Mouse (Mus musculus) embryo, embryonic 11.5 days (tissue): ENCODE measurements around the gene Ube2s.
"Not testable (repeated sequence)": the region's sequence is repeated elsewhere in the genome, so short reads cannot be mapped to it uniquely, and the experiment has no call there.

Source experiments
- DNase-seq: peaks from one replicate; pipeline ENCODE4 v3.0.0-alpha.2; 2012; ENCODE audit warnings: low read depth, low spot score

Gene Ube2s

GRCm38 (mm10) chr7:4821690-4822089 is 9.3 kb upstream of the Ube2s start:
- no peak for DNase-seq

GRCm38 (mm10) chr7:4820925-4821324 is 8.5 kb upstream of the Ube2s start:
- not testable (repeated sequence) for DNase-seq

- no peak for DNase-seq
Measured at GRCm38 (mm10) chr7:4816559-4816958, 4.2 kb upstream of the Ube2s start.

- DNase-seq = no peak
Measured at GRCm38 (mm10) chr7:4813105-4813791, 858 bp upstream of the Ube2s start.

GRCm38 (mm10) chr7:4811842-4812302 is 518 bp downstream of the Ube2s start:
- no peak for DNase-seq

- not testable (repeated sequence) for DNase-seq
Measured at GRCm38 (mm10) chr7:4811131-4811530, 1.3 kb downstream of the Ube2s start.

GRCm38 (mm10) chr7:4806716-4807115 is 5.7 kb downstream of the Ube2s start:
- DNase-seq = no peak

GRCm38 (mm10) chr7:4802247-4802646 is 10.1 kb downstream of the Ube2s start:
- no peak for DNase-seq

- no peak for DNase-seq
Measured at GRCm38 (mm10) chr7:4795767-4796433, 16.5 kb downstream of the Ube2s start.

GRCm38 (mm10) chr7:4794631-4795168 is 17.7 kb downstream of the Ube2s start:
- no peak for DNase-seq

GRCm38 (mm10) chr7:4793674-4794073 is 18.7 kb downstream of the Ube2s start:
- DNase-seq = no peak

GRCm38 (mm10) chr7:4793248-4793647 is 19.1 kb downstream of the Ube2s start:
- DNase-seq = not testable (repeated sequence)

GRCm38 (mm10) chr7:4792278-4793212 is 19.8 kb downstream of the Ube2s start, which contains the start of gene Rpl28:
TSS of gene Rpl28 (plus strand) at chr7:4792874.
- peak; percentile 96 for DNase-seq

GRCm38 (mm10) chr7:4789436-4789935 is 22.9 kb downstream of the Ube2s start, which contains the start of gene Tmem238:
TSS of gene Tmem238 (minus strand) at chr7:4789656.
- DNase-seq = no peak

GRCm38 (mm10) chr7:4788499-4789435 is 23.6 kb downstream of the Ube2s start:
- DNase-seq = no peak

- DNase-seq = no peak
Measured at GRCm38 (mm10) chr7:4783667-4784268, 28.6 kb downstream of the Ube2s start.

GRCm38 (mm10) chr7:4782759-4783158 is 29.6 kb downstream of the Ube2s start, which contains the start of the genes Il11 and Tmem190:
TSS of gene Il11 (minus strand) at chr7:4782859.
TSS of gene Tmem190 (plus strand) at chr7:4782937.
- no peak for DNase-seq

GRCm38 (mm10) chr7:4782130-4782529 is 30.3 kb downstream of the Ube2s start:
- DNase-seq = no peak

- DNase-seq = no peak
Measured at GRCm38 (mm10) chr7:4779921-4780320, 32.5 kb downstream of the Ube2s start.
